ENCODE assay signal across 7 mouse cellular contexts in the genomic region with DNA sequence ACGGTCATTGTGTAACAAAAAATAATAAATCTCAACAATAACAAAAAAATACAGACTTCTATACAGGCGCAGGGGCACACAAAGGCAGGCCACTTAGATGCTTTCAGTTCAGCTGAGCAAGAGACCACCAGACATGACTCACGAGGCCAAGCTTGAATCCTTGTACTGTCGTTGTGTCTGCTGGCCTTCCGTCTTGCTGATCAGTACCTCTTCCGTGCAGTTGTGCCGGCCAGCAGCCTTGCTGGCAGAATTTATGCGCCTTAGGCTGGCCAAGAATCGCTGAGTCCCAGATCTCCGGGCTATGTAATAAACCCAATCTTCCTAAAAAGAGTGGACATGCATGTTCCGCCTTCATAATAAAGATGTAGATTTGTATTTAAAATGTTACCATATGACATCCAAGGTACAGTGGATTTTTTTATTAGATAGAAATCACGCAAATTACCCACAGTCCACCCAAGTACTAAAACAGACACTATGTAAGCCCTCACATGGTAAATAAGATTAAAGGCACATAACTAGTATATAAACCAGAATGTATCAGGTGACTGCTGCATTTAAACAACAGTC. TPM values are rescaled to one million over a fixed set of nuclear protein-coding genes. Genes with fewer than 3 reads are reported as not detected.
A peak's percentile ranks its signal among the peaks of the same experiment; 100 is the strongest.
DNase-seq lines count a peak whose midpoint lies in the region; ATAC-seq lines count a peak whose summit lies in the region.

No protein-coding gene starts in this region.

- no peak overlapping the region for H3K27ac ChIP-seq in lung, embryonic 15.5 days
- peak overlapping the region; percentile 91 for H3K27ac ChIP-seq in forebrain, embryonic 10.5 days
- H3K27ac ChIP-seq in hindbrain, embryonic 16.5 days (ENCODE audit: low read depth, low read length), result peak overlapping the region; percentile 74
- 0 out of 2 replicates have a peak overlapping the region, but pooled peaks have one; percentile 85 for H3K27ac ChIP-seq in neural tube, embryonic 13.5 days (replicated peaks)

- peak overlapping the region; percentile 81 for H3K9ac ChIP-seq in lung, embryonic 15.5 days
- peak overlapping the region; percentile 71 for H3K9ac ChIP-seq in hindbrain, embryonic 16.5 days (ENCODE audit: low read depth, low read length)
- H3K9ac ChIP-seq in neural tube, embryonic 13.5 days, result peak overlapping the region; percentile 81

- no peaks in the 10 kb centered on the region for H3K9me3 ChIP-seq in lung, embryonic 15.5 days
- no peaks in the 10 kb centered on the region for H3K9me3 ChIP-seq in forebrain, embryonic 10.5 days
- H3K9me3 ChIP-seq in hindbrain, embryonic 16.5 days (ENCODE audit: control insufficient read depth, low read length), result no peaks in the 10 kb centered on the region
- H3K9me3 ChIP-seq in neural tube, embryonic 13.5 days, result no peaks in the 10 kb centered on the region

- no peaks in the 10 kb centered on the region for H3K27me3 ChIP-seq in lung, embryonic 15.5 days
- H3K27me3 ChIP-seq in forebrain, embryonic 10.5 days (ENCODE audit: poor library complexity, severe bottlenecking), result no peaks in the 10 kb centered on the region; the same call in 1 of the 2 replicates
- no peaks in the 10 kb centered on the region for H3K27me3 ChIP-seq in hindbrain, embryonic 16.5 days (replicated peaks; ENCODE audit: control insufficient read depth, insufficient read depth, low read length)
- H3K27me3 ChIP-seq in neural tube, embryonic 13.5 days, result no peaks in the 10 kb centered on the region

- peak overlapping the region; percentile 57 for H3K4me3 ChIP-seq in lung, embryonic 15.5 days
- H3K4me3 ChIP-seq in forebrain, embryonic 10.5 days, result peak overlapping the region; percentile 64
- H3K4me3 ChIP-seq in hindbrain, embryonic 16.5 days (ENCODE audit: low read length), result peak overlapping the region; percentile 43
- H3K4me3 ChIP-seq in neural tube, embryonic 13.5 days, result peak overlapping the region; percentile 50

- 0 out of 2 replicates have a peak, but pooled peaks cover 4% of the 10 kb centered on the region for H3K36me3 ChIP-seq in lung, embryonic 15.5 days
- peaks cover 43% of the 10 kb centered on the region for H3K36me3 ChIP-seq in forebrain, embryonic 10.5 days (replicated peaks)
- peaks cover 15% of the 10 kb centered on the region for H3K36me3 ChIP-seq in hindbrain, embryonic 16.5 days (ENCODE audit: control insufficient read depth, insufficient read depth, low read length)
- H3K36me3 ChIP-seq in neural tube, embryonic 13.5 days, result peaks cover 19% of the 10 kb centered on the region

- no peak for ATAC-seq in lung, embryonic 15.5 days (ENCODE audit: borderline replicate concordance, extremely low read depth, low FRiP score, low TSS enrichment)
- no peak for ATAC-seq in hindbrain, embryonic 16.5 days
- ATAC-seq in neural tube, embryonic 13.5 days (ENCODE audit: low read depth), result no peak

- peak overlapping the region; percentile 99 for H3K4me2 ChIP-seq in lung, embryonic 15.5 days
- peak overlapping the region; percentile 72 for H3K4me2 ChIP-seq in hindbrain, embryonic 16.5 days (ENCODE audit: low read length)
- H3K4me2 ChIP-seq in neural tube, embryonic 13.5 days, result peak overlapping the region; percentile 88

- H3K4me1 ChIP-seq in lung, embryonic 15.5 days, result peaks cover 14% of the 10 kb centered on the region; the same call in 1 of the 2 replicates
- peaks cover 17% of the 10 kb centered on the region for H3K4me1 ChIP-seq in forebrain, embryonic 10.5 days
- H3K4me1 ChIP-seq in hindbrain, embryonic 16.5 days (ENCODE audit: control insufficient read depth, insufficient read depth, low read depth, low read length), result peaks cover 8% of the 10 kb centered on the region
- H3K4me1 ChIP-seq in neural tube, embryonic 13.5 days (replicated peaks), result peaks cover 40% of the 10 kb centered on the region

- 57% methylated on average over 12 of the region's 12 CpGs for WGBS in lung, embryonic 15.5 days
- 72% methylated on average over 12 of the region's 12 CpGs for WGBS in forebrain, embryonic 10.5 days
- WGBS in hindbrain, embryonic 16.5 days, result 49% methylated on average over 12 of the region's 12 CpGs
- WGBS in neural tube, embryonic 13.5 days, result 40% methylated on average over 12 of the region's 12 CpGs

- no peak for DNase-seq in lung, postnatal 25 days (ENCODE audit: low spot score)
- DNase-seq in forebrain, embryonic 10.5 days (ENCODE audit: extremely low spot score, low spot score), result no peak
- no peak for DNase-seq in cerebellum, postnatal 36 days
- no peak for DNase-seq in urinary bladder, postnatal 36 days (ENCODE audit: low spot score in 2 of 2)

RNA-seq across cellular contexts. Expression of a gene that starts 13.4 kb away (rescaled TPM):
- 49.0 and 49.5 TPM in 2 replicates for polyA plus RNA-seq in lung, embryonic 15.5 days (2015; fragmentation: Nextera tagmentation; extraction: Ambion mirVana)
- 127 and 128 TPM in 2 replicates for polyA plus RNA-seq in forebrain, embryonic 10.5 days (2016; fragmentation: Nextera tagmentation; extraction: Ambion mirVana)
- polyA plus RNA-seq in hindbrain, embryonic 16.5 days (2015; fragmentation: Nextera tagmentation; extraction: Ambion mirVana), result 227 and 233 TPM in 2 replicates
- polyA plus RNA-seq in neural tube, embryonic 13.5 days (2015; fragmentation: Nextera tagmentation; extraction: Ambion mirVana), result 157 and 162 TPM in 2 replicates

RNA-seq across cellular contexts. Expression of a gene that starts 31.1 kb away (rescaled TPM):
- 613 and 648 TPM in 2 replicates for polyA plus RNA-seq in lung, embryonic 15.5 days (2015; fragmentation: Nextera tagmentation; extraction: Ambion mirVana)
- polyA plus RNA-seq in forebrain, embryonic 10.5 days (2016; fragmentation: Nextera tagmentation; extraction: Ambion mirVana), result 851 and 879 TPM in 2 replicates
- 256 and 284 TPM in 2 replicates for polyA plus RNA-seq in hindbrain, embryonic 16.5 days (2015; fragmentation: Nextera tagmentation; extraction: Ambion mirVana)
- 441 and 519 TPM in 2 replicates for polyA plus RNA-seq in neural tube, embryonic 13.5 days (2015; fragmentation: Nextera tagmentation; extraction: Ambion mirVana)

RNA-seq across cellular contexts. Expression of a gene that starts 33.5 kb away (rescaled TPM):
- 0.96 and 1.2 TPM in 2 replicates for polyA plus RNA-seq in lung, embryonic 15.5 days (2015; fragmentation: Nextera tagmentation; extraction: Ambion mirVana)
- polyA plus RNA-seq in forebrain, embryonic 10.5 days (2016; fragmentation: Nextera tagmentation; extraction: Ambion mirVana), result 1.0 and 1.1 TPM in 2 replicates
- polyA plus RNA-seq in hindbrain, embryonic 16.5 days (2015; fragmentation: Nextera tagmentation; extraction: Ambion mirVana), result 1.6 and 1.7 TPM in 2 replicates
- polyA plus RNA-seq in neural tube, embryonic 13.5 days (2015; fragmentation: Nextera tagmentation; extraction: Ambion mirVana), result 1.6 TPM in 2 replicates

RNA-seq across cellular contexts. Expression of a gene that starts 41.7 kb away (rescaled TPM):
- polyA plus RNA-seq in lung, embryonic 15.5 days (2015; fragmentation: Nextera tagmentation; extraction: Ambion mirVana), result 12.3 and 16.1 TPM in 2 replicates
- 1.3 and 1.8 TPM in 2 replicates for polyA plus RNA-seq in forebrain, embryonic 10.5 days (2016; fragmentation: Nextera tagmentation; extraction: Ambion mirVana)
- polyA plus RNA-seq in hindbrain, embryonic 16.5 days (2015; fragmentation: Nextera tagmentation; extraction: Ambion mirVana), result 1.8 and 4.2 TPM in 2 replicates
- polyA plus RNA-seq in neural tube, embryonic 13.5 days (2015; fragmentation: Nextera tagmentation; extraction: Ambion mirVana), result 3.0 and 4.6 TPM in 2 replicates
